Mouse (Mus musculus) heart, postnatal 0 days (tissue): ENCODE results near the gene Fbrs.

Experiments used
- CTCF ChIP-seq: IDR thresholded peaks from 2 replicates; pipeline ENCODE4 v1.5.1; 2016; ENCODE audit warnings: antibody characterized with exemption, control low read depth, low read depth
- EP300 ChIP-seq: IDR thresholded peaks from 2 replicates; pipeline ENCODE4 v1.6.1; 2016; ENCODE audit warnings: antibody characterized with exemption, low read depth

DNA sequence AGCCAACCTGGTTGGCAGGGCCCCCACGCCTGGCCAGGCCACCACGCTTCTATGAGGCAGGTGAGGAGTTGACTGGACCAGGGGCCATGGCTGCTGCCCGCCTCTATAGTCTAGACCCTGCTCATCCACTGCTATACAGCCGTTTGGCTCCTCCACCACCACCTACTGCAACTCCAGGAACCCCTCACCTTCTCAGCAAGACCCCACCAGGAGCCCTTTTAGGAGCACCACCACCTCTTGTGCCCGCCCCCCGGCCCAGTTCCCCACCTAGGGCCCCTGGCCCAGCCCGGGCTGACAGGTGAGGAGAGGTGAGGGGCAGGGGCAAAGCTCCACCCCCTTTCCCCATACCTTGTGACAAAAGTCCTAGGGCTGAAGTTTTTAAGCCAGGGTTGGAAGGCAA is 11.0 kb downstream of the Fbrs start:
- TF ChIP-seq CTCF (no peak), EP300 (no peak)
